Mouse (Mus musculus): ENCODE measurements around the gene Sh3gl3.

The Sh3gl3 gene

DNA sequence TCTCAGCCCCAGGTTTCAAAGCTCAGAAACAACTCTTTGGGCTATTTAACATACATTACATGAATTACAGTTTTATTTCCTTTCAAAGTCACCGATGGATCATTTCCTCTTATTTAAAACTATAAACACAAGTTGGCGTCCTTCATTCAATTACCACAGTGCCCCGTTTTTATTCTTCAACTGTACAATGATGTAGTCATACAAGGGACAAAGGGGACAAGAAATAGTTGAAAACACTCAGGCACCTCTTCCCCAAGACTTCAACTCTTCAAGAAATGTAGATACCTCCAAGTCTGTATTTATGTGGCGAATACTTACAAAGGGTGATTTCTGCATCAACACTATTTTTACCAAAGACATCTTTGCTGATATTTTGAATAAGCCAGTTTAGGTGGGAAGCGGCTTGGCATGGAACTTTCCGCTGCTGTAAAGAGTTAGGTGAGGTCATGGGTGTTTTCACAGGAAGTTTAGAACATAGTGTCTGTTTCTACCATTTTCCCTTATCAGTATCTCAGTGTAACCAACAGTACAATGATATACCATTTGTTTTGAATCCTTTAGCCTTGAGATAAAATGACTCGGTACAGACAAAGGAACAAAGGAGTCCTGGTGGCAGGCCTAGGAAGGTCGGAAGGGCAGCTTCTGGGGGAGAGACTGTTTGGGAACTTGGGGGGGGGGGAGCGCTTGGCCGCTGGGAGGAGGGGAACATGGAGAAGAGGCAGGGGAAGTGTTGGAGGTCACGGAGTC, 62.7 kb downstream of the Sh3gl3 start:
- no peak for DNase-seq

- DNase-seq: no peak
Measured at GRCm38 (mm10) chr7:82236899-82237162, 63.2 kb downstream of the Sh3gl3 start.

DNA sequence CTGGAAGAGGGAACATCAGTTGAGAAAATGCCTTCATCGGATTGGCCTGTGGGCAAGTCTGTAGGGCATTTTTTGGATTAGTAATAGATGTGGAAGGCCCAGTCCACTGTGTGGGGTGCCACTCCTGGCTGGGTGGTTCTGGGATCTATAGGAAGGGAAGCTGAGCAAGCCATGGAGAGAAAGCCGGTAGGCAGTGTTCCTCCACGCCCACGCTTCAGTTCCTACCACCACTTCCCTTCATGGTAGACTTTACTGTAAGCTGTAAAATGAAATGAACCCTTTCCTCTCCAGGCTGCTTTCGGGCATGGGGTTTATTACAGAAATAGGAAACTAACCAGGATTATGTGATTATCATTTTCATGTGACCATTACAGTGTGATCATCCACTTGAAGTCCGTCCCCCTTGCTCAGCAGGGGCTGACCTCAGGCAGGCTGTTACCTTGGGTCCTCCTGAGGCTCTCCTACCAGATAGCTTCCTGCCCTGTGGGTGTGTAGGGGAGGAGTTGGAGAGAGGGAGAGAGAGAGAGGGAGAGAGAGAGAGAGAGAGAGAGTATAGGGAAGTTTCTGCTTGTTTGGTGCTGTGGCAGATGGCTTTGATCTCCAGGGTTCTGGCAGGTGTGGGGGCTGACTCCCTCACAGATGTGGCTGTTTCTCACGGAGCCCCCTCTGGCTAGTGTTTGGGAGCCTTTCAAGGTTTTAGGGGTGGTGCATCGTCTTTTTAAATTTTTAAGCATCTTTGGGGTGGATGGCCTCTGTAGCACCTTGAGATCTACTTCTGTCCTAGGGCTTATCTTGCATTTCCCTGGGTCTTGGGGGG, 67.0 kb downstream of the Sh3gl3 start:
- DNase-seq: no peak

GRCm38 (mm10) chr7:82244701-82245100, 71.1 kb downstream of the Sh3gl3 start:
- no peak for DNase-seq

GRCm38 (mm10) chr7:82248953-82249695, 75.5 kb downstream of the Sh3gl3 start:
- no peak for DNase-seq

- no peak for DNase-seq
Measured at GRCm38 (mm10) chr7:82253309-82253708, 79.7 kb downstream of the Sh3gl3 start.

DNA sequence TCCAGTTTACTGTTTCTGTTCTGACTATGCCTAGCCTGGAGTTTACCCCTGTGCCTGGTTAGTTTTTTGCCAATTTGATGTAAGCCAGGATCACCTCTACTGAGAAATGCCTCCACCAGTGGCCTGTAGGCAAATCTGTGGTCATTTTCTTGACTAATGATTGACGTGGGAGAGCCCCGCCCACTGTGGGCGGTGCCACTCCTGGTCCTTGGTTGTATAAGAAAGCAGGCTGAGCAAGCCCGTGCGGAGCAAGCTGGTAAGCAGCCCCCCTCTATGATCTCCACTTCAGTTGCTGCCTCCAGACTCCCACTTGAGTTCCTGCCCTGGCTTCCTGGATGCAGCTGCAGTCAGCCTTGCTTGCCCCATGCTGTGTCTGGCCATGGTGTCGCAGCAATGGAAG, 83.3 kb downstream of the Sh3gl3 start:
- DNase-seq: no peak

GRCm38 (mm10) chr7:82257530-82257929, 83.9 kb downstream of the Sh3gl3 start:
- DNase-seq: no peak

GRCm38 (mm10) chr7:82260210-82260609, 86.6 kb downstream of the Sh3gl3 start:
- DNase-seq: peak; percentile 34 to 39

DNA sequence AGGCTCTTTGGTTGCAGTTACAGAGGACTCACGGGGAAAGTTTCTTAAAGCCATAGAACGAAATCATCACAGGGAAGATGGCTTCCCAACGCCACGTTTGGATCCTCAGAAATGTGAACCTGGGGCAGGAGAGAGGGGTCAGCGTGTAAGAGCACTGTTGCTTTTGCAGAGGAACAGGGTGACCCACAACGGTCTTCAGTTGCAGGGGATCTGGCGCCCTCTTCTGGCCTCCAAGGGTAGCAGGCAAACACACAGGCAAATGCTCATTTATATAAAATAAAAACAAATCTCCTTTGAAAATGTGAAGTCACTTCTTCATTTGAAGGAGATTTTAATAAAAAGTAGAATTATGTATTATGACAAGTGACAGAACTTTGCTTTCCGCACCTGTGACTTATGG, 89.5 kb downstream of the Sh3gl3 start:
- peak; percentile 63 to 70 for DNase-seq

DNA sequence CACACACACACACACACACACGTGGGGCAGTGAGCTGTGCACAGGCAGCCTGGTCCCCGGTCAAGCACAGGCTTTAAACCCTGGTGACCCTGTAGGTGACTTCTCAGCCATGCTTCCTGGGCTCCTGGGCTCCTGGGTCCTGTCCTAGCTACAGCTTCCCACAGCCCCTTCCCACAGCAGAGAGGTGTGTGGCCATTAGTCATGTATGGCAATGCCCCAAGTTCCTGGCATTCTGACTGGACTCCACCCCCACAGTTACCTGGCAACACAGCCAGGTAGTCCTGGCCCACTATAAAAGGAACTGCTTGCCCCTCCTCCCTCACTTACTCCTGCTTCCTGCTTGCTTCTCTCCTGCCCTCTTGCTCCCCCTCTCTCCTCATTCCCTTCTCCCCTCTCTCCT, 90.5 kb downstream of the Sh3gl3 start:
- no peak for DNase-seq

DNA sequence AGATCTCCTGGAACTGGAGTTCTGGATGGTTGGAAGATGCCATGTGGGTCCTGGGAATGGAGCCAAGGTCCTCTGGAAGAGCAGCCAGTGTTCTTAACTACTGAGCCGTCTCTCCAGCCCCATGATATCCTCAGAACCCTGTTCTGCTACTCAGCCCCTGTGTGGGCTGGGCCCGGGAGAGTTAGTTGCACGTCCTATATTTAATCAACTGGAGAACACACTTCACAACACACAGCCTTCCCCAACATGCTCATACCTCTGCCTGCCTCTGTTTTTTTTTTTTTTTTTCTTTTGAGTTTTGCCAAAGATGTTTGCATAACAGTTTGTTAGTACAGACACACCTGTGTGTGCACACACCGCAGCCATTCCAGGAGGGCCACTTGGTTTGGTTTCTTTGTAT, 91.7 kb downstream of the Sh3gl3 start:
- DNase-seq: no peak

GRCm38 (mm10) chr7:82269948-82270347, 96.3 kb downstream of the Sh3gl3 start:
- no peak for DNase-seq

- DNase-seq: no peak
Measured at GRCm38 (mm10) chr7:82271742-82272141, 98.1 kb downstream of the Sh3gl3 start.

GRCm38 (mm10) chr7:82272875-82273274, 99.2 kb downstream of the Sh3gl3 start:
- DNase-seq: peak in 1 of 2 experiments; percentile 51

DNA sequence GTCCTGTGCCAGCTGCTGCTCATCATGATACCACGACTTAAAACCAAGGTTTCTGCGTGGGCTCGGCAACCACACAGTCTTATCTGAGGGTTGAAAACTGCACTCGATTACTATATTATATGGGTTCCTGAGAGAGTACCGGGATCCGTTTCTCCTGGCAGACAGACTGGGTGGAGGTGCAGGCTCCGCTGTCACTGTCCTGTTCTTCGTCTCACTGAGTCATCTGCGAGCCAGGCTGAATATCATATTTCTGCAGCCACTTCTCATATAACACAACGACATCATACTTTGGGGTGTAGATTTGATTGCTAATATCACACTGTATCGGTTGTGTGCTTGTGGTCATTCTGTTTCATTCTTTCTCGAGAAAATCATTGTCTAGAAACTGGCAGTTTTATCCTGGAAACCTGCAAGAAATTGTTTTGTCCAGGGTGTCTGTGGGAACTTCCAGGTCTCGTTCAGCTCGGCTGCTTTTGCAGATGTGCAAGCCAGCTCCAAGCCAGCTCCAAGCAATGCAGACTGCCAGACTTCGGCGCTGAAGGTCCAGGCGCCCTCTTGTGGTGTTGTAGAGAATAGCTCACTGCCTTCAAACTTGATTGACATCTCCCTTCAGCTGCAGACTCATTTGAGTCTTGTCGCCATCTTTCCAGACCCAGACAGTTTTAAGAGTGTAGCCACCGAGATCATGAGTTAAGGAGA, 100.5 kb downstream of the Sh3gl3 start:
- peak; percentile 32 to 41 for DNase-seq

DNA sequence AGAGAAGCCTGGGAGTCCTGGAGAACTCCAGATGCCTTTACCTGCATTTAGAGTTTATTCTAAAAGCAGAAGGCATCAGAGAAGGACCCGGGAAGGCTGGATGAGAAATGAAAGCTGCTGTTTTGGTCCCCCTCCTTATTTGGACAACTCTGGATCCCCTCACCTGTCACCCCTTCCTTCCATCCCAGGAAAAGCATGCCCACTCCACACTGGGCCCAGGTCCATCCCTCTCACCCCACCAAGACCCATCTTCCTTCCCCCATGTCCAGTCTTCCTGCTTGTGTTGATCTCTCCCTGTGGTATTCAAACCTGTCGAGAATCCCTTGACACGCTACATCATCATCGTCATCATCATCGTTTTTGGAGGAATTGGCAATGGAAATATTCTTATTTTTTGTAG, 101.3 kb downstream of the Sh3gl3 start:
- DNase-seq: no peak

- DNase-seq: no peak
Measured at GRCm38 (mm10) chr7:82275529-82276204, 102.0 kb downstream of the Sh3gl3 start.

DNA sequence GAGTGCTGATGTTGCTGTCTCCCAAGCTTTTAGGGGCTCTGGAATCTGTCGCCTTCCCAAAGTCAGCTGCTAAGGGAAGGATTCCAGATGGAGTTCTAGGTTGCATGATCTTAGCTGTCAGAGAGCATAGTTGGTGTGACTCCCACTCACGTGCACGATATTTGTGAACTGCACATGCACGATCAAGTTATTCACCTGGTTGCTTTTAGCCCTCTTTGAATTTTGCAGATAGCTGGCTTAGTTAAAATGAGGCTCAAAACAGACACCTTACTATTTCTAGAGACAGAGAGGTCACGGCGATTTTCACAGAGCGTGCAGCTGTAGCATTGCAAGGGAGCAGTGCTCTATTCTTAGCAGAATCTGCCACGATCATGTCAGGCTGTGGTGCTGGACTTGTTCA, 108.4 kb downstream of the Sh3gl3 start:
- no peak for DNase-seq

DNA sequence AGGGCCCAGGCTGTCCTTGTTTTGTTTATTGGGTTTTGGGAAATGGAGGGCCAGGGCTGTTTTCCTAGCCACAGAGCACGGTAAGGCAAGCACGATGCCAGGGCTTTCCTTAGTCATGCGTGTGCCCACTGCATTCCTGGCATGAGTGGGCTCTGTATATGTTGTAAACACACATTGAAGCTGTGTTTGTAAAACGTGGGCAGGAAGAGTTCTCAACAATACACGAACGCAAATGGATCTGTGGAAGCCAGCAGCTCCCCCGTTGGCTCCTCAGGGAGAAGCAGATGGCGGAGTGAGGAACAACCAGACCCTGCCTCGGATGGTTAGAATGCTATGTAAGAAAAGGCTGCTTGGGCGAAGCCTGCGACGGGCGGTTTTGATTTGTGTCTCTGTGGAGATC, 108.8 kb downstream of the Sh3gl3 start:
- no peak for DNase-seq

GRCm38 (mm10) chr7:82287242-82287641, 113.6 kb downstream of the Sh3gl3 start:
- no peak for DNase-seq

DNA sequence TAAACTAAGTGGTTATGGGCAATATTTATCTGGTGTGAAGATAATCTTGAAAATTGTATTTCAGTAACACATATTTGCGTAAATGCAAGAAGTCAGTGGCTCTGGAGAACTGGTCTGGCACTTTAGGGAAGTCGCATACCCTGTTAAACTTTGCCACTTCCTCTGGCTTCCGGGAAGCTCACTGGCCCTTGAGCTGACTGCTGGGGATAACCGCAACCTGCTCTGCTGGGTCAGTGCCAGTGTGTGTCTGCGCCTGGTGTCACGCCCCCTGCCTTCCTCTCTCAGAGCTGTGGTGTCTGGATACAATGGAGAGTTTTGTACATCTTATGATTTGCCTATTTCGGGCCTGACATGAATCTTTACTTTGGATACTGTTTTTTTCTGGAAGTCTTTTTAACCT, 119.8 kb downstream of the Sh3gl3 start:
- DNase-seq: peak; percentile 12 to 25

DNA sequence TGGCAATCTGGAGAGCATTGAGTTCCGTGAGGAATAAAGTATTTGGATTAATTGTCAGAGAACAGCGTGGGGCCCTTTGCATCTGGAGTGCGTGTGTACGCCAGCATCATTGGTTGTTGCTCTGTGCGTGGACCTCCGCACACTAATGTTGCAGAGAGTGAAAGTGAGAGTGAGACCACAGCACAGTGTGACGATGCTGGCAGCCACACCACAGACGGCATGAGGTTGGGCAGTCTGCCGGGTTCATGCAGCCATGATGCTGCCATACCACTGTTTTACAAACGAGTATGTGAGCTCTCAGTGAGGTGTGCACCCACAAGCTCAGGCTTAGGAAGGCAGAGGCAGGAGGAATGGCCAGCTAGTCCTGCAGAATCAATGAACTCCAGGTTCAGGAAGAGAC, 120.4 kb downstream of the Sh3gl3 start:
- peak; percentile 13 to 16 for DNase-seq

Measured in cerebellum, postnatal 36 days (tissue).